Mouse (Mus musculus) liver, adult (tissue): ENCODE measurements around the gene Atxn3.

Experiments
- GATA4 ChIP-seq: IDR thresholded peaks from 2 replicates; pipeline ENCODE4 v1.6.1; 2014; ENCODE audit warnings: mild to moderate bottlenecking, low read length; ENCODE audit not compliant: insufficient replicate concordance

The Atxn3 gene

GRCm38 (mm10) chr12:101957942-101958544 lies at the start of gene Atxn3:
TSS of gene Atxn3 (minus strand) at chr12:101958246.
- TF ChIP-seq GATA4: no peak

GRCm38 (mm10) chr12:102000785-102001184 lies 42.7 kb upstream of the Atxn3 start:
- no peak for TF ChIP-seq GATA4

- no peak for TF ChIP-seq GATA4
Observed at GRCm38 (mm10) chr12:101998929-101999328, 40.9 kb upstream of the Atxn3 start.

- no peak for TF ChIP-seq GATA4
Observed at GRCm38 (mm10) chr12:101994576-101995467, 36.8 kb upstream of the Atxn3 start.

- TF ChIP-seq GATA4: no peak
Observed at GRCm38 (mm10) chr12:101987659-101988058, 29.6 kb upstream of the Atxn3 start.

- no peak for TF ChIP-seq GATA4
Observed at GRCm38 (mm10) chr12:101985110-101985509, 27.1 kb upstream of the Atxn3 start.

GRCm38 (mm10) chr12:101982977-101983376 lies 24.9 kb upstream of the Atxn3 start:
- TF ChIP-seq GATA4: no peak

- no peak for TF ChIP-seq GATA4
Observed at GRCm38 (mm10) chr12:101981559-101981958, 23.5 kb upstream of the Atxn3 start.

- no peak for TF ChIP-seq GATA4
Observed at GRCm38 (mm10) chr12:101980266-101980665, 22.2 kb upstream of the Atxn3 start.

- TF ChIP-seq GATA4: no peak
Observed at GRCm38 (mm10) chr12:101979213-101979750, 21.2 kb upstream of the Atxn3 start.

- no peak for TF ChIP-seq GATA4
Observed at GRCm38 (mm10) chr12:101978588-101978987, 20.5 kb upstream of the Atxn3 start.

- TF ChIP-seq GATA4: no peak
Observed at GRCm38 (mm10) chr12:101978162-101978561, 20.1 kb upstream of the Atxn3 start.

GRCm38 (mm10) chr12:101977404-101977915 lies 19.4 kb upstream of the Atxn3 start:
- no peak for TF ChIP-seq GATA4

GRCm38 (mm10) chr12:101976651-101977403 lies 18.8 kb upstream of the Atxn3 start:
- no peak for TF ChIP-seq GATA4

GRCm38 (mm10) chr12:101975601-101976571 lies 17.8 kb upstream of the Atxn3 start, which contains the start of gene Cpsf2:
TSS of gene Cpsf2 (plus strand) at chr12:101975988.
- TF ChIP-seq GATA4: 0 out of 2 replicates have a peak, but pooled peaks have one; percentile 10
